Mouse (Mus musculus) cortical plate, adult 2 months (tissue): ENCODE data around the gene Coq5.

Source experiments
- CTCF ChIP-seq: fragments of 200-500 bp; IDR thresholded peaks from 2 replicates; pipeline ENCODE4 v1.5.1; 2011; ENCODE audit warnings: mild to moderate bottlenecking, control low read depth, low read length; ENCODE audit not compliant: insufficient read depth; ENCODE audit errors: extremely low read depth
- POLR2A ChIP-seq: fragments of 200-500 bp; IDR thresholded peaks from 2 replicates; pipeline ENCODE4 v1.6.1; 2011; ENCODE audit warnings: mild to moderate bottlenecking, low read length, control low read depth; ENCODE audit not compliant: insufficient read depth; ENCODE audit errors: extremely low read depth

GRCm38 (mm10) chr5:115301615-115302014 is 22.1 kb downstream of the Coq5 start:
- no peak for TF ChIP-seq CTCF
- TF ChIP-seq POLR2A, result no peak
